Mouse (Mus musculus): ENCODE results near the gene Ppan.

Ppan gene

DNA sequence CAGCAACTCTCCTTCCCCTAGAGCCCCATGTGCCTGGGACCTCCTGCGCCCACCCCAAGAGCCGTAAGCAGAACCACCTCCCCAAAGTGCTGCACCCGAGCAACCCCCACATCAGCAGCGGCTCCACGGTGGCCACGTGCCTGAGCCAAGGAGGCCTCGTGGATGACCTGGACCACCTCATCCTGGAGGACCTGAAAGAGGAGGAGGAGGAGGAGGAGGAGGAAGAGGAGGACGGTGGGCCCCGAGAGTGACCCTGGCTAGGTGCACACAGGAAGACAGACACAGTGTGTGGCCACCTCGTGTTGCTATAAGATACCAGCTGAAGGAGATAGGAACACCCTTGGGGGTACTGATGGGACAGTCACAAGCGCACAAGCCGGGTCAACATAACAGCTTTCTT, 14.5 kb upstream of the Ppan start:
- Histone ChIP-seq H3K36me3 (ENCODE audit: control insufficient read depth, insufficient read depth, low read length, poor library complexity, severe bottlenecking) (peaks cover 3% of the 10 kb centered on the region), H3K27me3 (ENCODE audit: control insufficient read depth, insufficient read depth, low read length, poor library complexity, severe bottlenecking) (no peaks in the 10 kb centered on the region)
- no peak for DNase-seq (ENCODE audit: low read depth, low spot score)

DNA sequence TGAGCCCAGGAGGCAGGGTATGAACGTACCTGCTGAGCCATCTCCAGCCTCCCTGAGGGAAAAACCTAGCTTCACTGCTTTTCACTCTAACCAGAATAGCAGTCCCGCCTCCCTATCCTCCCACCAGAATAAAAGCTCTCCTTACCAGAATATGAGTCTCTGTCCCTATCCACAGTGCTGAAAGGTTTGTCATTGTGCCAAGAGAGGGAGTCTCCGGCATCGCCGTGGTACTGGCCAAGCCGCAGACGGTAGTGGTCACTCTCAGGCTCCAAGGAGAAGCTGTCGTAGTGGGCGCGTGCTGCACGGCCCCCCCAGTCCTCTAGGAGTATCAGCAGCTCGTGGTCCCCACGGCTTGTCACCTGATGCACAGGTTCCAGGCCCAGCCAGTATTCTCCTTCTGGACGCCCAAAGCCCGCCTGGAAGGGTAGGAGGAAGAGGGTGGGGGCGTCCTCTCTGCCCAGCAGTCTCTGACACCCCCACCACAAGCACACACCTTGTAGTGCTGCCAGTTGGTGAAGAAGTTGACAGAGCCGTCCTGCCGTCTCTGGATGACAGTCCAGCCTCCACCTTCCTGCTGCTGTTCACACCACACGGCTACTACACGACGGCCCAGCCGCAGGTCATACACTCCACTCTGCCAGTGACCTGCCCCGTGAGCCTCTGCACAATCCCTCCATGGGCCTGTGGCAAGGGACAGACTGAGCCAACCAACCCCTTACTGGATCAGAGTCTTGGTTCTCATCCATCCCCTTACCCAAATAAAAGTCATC, 12.8 kb upstream of the Ppan start:
- no peak for DNase-seq (ENCODE audit: low read depth, low spot score)
- Histone ChIP-seq H3K27me3 (ENCODE audit: control insufficient read depth, insufficient read depth, low read length, poor library complexity, severe bottlenecking) (no peaks in the 10 kb centered on the region), H3K36me3 (ENCODE audit: control insufficient read depth, insufficient read depth, low read length, poor library complexity, severe bottlenecking) (peaks cover 3% of the 10 kb centered on the region)

DNA sequence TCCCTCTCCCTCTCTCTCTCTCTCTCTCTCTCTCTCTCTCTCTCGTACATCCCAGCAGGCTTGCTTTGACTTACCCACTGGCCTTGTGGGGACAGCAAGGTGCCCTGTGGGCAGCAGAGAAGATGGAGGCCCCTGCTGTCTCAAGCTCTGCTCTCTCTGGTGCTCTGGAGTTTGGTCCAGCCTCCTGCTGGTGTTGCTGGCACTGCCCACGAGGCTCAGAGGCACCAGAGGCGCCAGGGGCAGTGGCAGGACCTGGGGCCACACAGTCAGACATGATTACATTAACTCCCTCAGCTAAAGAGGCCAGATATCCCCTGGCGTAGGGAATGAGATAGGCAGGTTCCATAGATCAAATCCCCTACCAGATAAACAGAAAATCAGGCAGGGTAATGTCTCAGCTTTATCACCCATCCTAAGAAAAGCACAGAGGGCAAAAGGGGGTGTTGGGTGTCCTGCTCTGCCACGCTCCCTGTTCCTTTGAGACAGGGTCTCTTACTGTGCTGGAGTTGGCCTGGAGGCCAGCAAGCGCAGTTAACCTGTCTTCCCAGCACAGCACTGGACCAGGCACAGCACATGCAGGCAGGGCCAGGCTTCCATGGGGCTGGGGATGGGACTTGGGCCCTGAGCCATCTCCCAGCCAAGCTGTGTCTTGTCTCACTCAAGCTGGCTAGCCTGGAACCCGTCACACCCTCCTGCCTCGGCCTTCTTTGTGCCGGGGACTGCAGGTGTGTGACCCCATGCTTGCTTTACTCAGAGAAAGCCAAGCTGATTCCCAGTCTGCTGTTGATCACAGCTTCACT, 11.5 kb upstream of the Ppan start:
- H3K27me3 ChIP-seq (ENCODE audit: control insufficient read depth, insufficient read depth, low read length, poor library complexity, severe bottlenecking) = no peaks in the 10 kb centered on the region
- DNase-seq (ENCODE audit: low read depth, low spot score) = no peak

DNA sequence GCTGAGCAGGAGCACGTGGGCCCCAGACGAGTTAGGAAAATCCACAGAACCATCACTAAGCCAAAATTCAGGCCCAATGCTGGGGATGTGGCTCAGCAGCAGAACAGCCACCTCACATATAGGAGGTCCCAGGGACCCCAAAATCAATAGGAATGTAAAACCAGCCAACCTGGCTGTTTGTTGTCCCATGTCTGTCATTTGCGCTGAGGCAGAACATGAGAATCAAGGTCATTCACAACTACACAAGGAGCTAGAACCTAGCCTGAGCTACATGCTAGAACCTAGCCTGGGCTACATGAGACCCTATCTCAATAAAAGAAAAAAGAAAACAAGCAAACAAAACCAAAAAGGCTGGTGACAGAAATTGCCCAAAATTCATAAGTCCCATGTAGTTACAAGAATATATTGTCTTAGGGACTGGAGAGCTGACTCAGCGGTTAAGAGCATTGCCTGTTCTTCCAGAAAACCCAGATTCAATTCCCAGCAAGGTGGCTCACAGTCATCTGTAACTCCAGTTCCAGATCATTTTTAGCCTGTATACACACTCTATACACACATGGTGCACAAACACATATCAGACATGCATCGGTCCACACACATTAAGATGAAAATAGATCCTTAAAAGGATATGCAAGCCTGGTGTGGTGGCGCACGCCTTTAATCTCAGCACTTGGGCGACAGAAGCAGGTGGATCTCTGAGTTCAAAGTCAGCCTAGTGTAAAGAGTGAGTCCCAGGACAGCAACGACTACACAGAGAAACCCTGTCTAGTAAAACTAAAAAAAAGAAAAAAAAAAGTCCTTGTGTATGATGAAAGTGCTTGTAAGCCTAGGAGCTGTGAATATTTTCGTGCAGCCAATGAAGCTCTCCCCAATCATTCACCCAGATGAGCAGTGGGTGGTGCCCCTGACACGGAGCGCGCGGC, 10.6 kb upstream of the Ppan start:
- Histone ChIP-seq H3K36me3 (ENCODE audit: control insufficient read depth, insufficient read depth, low read length, poor library complexity, severe bottlenecking) (peaks cover 3% of the 10 kb centered on the region), H3K27me3 (ENCODE audit: control insufficient read depth, insufficient read depth, low read length, poor library complexity, severe bottlenecking) (no peaks in the 10 kb centered on the region)
- no peak for DNase-seq (ENCODE audit: low read depth, low spot score)

More for the DNA sequence above, 11.5 kb upstream of the Ppan start:
- peaks cover 3% of the 10 kb centered on the region for H3K36me3 ChIP-seq (ENCODE audit: control insufficient read depth, insufficient read depth, low read length, poor library complexity, severe bottlenecking)

DNA sequence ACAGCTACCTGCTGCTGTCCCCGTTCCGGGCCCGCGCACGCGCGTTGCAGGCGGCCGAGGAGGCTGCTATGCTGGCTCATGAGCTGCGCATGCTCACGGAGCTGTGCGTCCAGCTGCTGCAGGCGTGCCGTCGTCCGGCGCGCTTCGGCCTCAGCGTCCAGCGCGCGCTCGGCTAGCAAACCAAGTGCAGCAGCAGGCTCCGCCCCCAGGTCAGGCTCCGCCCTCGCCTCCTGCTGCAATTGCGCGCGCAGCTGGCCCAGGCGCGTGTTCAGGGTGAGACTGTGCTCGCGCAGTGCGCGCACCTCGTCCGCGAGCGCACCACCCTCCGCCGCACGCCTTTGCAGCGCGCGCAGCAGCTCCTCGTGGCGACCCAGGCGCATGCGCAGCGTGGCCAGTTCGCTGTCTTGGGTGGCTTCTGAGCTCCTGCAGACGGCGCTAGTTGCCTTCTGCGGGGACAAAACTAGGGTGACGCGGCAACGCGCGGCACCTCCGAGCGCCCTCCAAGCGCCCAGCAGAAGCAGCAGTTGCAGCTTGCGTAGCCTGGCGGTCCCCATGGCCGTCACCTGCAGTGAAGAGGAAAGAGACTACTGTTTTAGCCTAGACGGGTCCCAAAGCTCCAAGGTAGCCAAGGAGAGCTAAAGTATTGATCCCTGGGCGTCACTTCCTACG, 9.8 kb upstream of the Ppan start:
- Histone ChIP-seq H3K36me3 (ENCODE audit: control insufficient read depth, insufficient read depth, low read length, poor library complexity, severe bottlenecking) (no peaks in the 10 kb centered on the region; the same call in 1 of the 2 replicates), H3K27me3 (ENCODE audit: control insufficient read depth, insufficient read depth, low read length, poor library complexity, severe bottlenecking) (no peaks in the 10 kb centered on the region)
- peak; percentile 100 for DNase-seq (ENCODE audit: low read depth, low spot score)

DNA sequence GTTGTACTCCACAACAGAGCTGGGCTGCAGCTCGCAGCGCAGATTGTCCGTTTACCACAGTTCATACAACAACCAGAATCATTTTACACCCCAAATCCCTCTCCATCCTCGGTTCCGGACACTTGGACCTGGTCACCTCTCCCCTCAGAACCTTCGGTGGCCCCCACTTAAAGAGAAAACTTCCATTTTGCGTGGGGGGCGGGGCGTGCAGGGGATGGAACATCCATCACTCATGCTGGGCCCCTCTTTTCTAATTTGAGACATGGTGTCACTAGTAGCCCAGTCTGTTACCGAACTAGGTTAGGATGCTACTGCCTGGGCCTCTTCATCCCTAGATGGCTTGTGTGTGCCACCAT, 9.3 kb upstream of the Ppan start:
- no peaks in the 10 kb centered on the region for H3K27me3 ChIP-seq (ENCODE audit: control insufficient read depth, insufficient read depth, low read length, poor library complexity, severe bottlenecking)
- H3K36me3 ChIP-seq (ENCODE audit: control insufficient read depth, insufficient read depth, low read length, poor library complexity, severe bottlenecking) = no peaks in the 10 kb centered on the region; the same call in 1 of the 2 replicates
- DNase-seq (ENCODE audit: low read depth, low spot score) = no peak

DNA sequence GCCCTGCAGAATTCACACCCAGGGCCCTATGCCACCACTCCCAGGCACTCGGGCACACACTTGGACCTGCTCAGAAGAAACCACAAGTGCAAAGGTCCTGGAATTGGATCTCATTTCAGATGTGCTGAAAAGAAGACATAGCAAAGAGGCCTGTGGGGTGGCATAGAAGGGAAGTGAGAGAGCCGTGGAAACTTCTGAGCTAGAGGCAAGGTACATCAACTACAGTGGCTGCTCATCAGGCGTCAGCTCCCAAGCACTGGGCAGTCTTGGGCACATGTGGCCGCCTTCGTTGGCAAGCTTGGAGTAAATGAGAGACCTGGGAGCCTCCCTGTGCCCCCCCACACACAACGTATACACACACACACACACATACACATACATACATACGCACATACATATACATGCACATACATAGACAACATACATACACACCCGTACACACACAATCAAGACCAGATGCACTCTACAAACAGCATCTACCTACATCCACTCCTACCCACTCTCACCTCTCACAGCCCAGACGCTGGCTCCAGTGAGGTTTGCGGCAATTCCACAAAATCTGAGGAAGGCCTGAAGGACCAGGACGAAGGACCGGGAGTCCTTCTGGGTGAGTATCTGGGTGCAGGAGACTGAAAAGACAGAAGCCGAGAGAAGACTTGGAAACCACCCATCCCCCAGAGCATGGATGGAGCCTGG, 8.7 kb upstream of the Ppan start, which contains the start of gene Angptl6:
Gene Angptl6, minus strand, starts transcription at position 631 of the 696 bp plus-strand sequence.
- Histone ChIP-seq H3K27me3 (ENCODE audit: control insufficient read depth, insufficient read depth, low read length, poor library complexity, severe bottlenecking) (no peaks in the 10 kb centered on the region), H3K36me3 (ENCODE audit: control insufficient read depth, insufficient read depth, low read length, poor library complexity, severe bottlenecking) (no peaks in the 10 kb centered on the region)
- peak; percentile 29 for DNase-seq (ENCODE audit: low read depth, low spot score)

DNA sequence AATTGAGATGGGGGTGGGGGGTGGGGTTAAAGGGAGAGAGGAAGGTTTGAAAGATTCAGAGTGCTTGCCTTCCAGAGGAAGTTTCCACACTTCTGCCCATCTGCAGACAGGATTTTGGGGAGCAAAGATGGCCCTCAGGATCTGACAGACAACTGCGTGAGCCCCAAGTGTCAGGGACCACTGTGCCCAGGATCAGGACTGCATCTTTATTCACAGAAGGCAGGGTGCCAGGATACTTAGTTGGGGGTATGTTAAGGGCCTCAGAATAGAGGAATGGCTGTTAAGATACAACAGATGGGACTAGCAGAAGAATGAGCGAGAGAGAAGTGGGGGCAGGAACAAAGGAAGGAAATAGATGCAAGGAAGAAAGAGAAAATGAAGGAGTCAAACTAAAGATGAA, 1.4 kb upstream of the Ppan start:
- DNase-seq (ENCODE audit: low read depth, low spot score) = no peak
- no peaks in the 10 kb centered on the region for H3K27me3 ChIP-seq (ENCODE audit: control insufficient read depth, insufficient read depth, low read length, poor library complexity, severe bottlenecking)
- no peaks in the 10 kb centered on the region; the same call in none of the 2 replicates for H3K36me3 ChIP-seq (ENCODE audit: control insufficient read depth, insufficient read depth, low read length, poor library complexity, severe bottlenecking)

DNA sequence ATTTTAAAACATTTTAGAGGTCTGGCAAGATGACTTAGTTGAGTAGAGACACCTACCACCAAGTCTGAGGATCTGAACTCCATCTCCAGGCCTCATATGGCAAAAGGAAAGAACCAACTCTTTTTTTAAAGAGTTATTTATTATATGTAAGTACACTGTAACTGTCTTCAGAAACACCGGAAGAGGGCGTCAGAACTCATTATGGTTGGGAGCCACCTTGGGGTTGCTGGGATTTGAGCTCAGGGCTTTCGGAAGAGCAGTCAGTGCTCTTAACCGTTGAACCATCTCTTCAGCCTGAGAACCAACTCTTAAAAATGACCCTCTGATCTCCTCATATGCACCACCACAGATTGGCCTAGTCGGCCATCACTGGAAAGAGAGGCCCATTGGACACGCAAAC, 784 bp upstream of the Ppan start:
- no peaks in the 10 kb centered on the region; the same call in none of the 2 replicates for H3K36me3 ChIP-seq (ENCODE audit: control insufficient read depth, insufficient read depth, low read length, poor library complexity, severe bottlenecking)
- no peaks in the 10 kb centered on the region for H3K27me3 ChIP-seq (ENCODE audit: control insufficient read depth, insufficient read depth, low read length, poor library complexity, severe bottlenecking)
- no peak for DNase-seq (ENCODE audit: low read depth, low spot score)

DNA sequence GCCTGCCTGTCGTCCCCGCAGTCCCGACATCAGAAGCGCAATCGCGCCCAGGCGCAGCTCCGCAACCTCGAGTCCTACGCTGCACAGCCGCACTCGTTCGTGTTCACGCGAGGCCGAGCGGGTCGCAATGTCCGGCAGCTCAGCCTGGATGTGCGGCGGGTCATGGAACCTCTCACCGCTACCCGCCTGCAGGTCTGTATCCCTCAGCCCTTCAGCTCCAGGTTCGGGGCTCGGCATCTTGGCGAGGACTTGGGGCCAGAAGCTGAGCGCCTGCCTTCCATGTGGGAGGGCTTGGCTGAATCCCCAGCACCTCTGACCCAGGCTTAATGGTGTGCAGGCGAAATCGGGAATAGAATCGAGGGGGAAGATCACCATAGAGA, 401 bp downstream of the Ppan start:
- DNase-seq (ENCODE audit: low read depth, low spot score) = no peak
- H3K27me3 ChIP-seq (ENCODE audit: control insufficient read depth, insufficient read depth, low read length, poor library complexity, severe bottlenecking) = no peaks in the 10 kb centered on the region

DNA sequence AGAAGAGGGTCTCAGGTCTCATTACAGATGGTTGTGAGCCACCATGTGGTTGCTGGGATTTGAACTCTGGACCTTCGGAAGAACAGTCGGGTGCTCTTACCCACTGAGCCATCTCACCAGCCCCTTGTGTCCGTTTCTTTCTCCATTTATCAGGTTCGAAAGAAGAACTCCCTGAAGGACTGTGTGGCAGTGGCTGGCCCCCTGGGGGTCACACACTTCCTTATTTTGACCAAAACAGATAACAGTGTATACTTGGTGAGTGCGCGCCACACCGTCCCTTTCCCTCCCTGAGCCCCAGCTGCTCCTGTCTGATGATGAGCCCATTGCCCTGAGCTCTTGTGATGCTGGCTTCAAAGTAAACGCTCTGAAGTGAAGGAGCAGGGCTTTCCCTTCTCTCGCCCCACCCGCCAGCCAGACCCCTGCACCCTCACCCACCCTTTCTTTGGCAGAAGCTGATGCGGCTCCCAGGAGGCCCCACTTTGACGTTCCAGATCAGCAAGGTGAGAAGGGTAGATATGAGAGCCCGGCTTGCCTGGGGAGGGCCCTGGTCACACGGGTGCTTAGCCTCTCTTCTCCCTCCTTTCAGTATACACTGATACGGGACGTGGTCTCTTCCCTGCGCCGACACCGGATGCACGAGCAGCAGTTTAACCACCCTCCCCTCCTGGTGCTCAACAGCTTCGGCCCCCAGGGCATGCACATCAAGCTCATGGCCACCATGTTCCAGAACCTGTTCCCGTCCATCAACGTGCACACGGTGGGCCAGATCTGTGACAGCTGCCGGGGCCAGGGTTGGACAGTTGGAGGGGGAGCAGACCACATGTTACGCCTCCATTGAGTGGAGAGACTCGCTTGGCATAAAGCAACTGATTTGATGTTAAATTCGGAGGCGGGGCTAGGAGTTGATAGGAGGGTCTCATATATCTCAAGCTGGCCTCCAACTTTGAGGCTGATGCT, 1.5 kb downstream of the Ppan start:
- no peaks in the 10 kb centered on the region for H3K27me3 ChIP-seq (ENCODE audit: control insufficient read depth, insufficient read depth, low read length, poor library complexity, severe bottlenecking)
- DNase-seq (ENCODE audit: low read depth, low spot score) = peak; percentile 53

More for the DNA sequence above, 401 bp downstream of the Ppan start:
- H3K36me3 ChIP-seq (ENCODE audit: control insufficient read depth, insufficient read depth, low read length, poor library complexity, severe bottlenecking) = no peaks in the 10 kb centered on the region; the same call in none of the 2 replicates

DNA sequence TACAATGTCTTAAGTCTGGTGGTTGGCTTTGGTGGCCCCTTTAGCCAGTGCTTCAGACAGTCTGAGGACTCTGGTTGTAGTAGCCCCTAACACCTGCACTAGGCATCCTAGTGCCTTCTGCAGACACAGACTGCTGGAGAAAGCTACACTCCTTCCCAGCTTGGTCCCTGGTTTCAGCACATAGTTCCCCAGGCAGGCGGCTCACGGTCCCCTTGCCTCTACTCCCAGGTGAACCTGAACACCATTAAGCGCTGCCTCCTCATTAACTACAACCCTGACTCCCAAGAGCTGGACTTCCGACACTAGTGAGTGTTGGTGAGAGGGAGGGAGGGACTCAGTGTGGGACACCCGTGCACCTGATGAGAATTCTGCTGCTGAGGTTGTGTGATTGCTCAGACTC, 2.4 kb downstream of the Ppan start:
- no peak for DNase-seq (ENCODE audit: low read depth, low spot score)
- Histone ChIP-seq H3K36me3 (ENCODE audit: control insufficient read depth, insufficient read depth, low read length, poor library complexity, severe bottlenecking) (peaks cover 6% of the 10 kb centered on the region), H3K27me3 (ENCODE audit: control insufficient read depth, insufficient read depth, low read length, poor library complexity, severe bottlenecking) (no peaks in the 10 kb centered on the region)

More for the DNA sequence above, 1.5 kb downstream of the Ppan start:
- peaks cover 3% of the 10 kb centered on the region for H3K36me3 ChIP-seq (ENCODE audit: control insufficient read depth, insufficient read depth, low read length, poor library complexity, severe bottlenecking)

All from splenic B cell, adult 2 months (primary cell).